Mouse (Mus musculus) kidney, postnatal 36 days (tissue): ENCODE measurements around the gene Slc7a8.

Experiments used
- DNase-seq, 2 experiments: peaks; one replicate each; pipeline ENCODE4 v3.0.0; 2021 to 2022; ENCODE audit warnings: mixed read lengths in 2 of 2

Slc7a8 gene

DNA sequence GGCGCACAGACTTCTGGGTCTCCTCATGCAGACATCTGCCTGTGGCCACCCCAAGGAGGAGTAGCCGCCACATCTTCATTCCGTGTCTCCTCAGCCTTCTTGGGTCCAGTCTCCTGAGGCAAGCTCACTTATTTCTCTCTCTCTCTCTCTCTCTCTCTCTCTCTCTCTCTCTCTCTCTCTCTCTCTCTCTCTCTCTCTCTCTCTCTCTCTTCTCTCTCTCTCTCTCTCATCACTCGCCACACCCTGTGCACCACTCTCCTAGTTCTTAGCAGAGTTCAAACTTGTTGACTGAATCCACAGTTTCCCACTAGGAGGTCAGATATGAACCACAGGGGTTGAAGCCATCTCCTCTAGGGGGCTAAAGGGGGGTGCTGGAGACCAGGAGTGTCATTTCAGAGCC, 83.0 kb downstream of the Slc7a8 start, which contains the start of gene Gm29776:
Gene Gm29776 (minus strand): TSS at position 101 of the 400 bp plus-strand sequence.
- DNase-seq, result no peak

DNA sequence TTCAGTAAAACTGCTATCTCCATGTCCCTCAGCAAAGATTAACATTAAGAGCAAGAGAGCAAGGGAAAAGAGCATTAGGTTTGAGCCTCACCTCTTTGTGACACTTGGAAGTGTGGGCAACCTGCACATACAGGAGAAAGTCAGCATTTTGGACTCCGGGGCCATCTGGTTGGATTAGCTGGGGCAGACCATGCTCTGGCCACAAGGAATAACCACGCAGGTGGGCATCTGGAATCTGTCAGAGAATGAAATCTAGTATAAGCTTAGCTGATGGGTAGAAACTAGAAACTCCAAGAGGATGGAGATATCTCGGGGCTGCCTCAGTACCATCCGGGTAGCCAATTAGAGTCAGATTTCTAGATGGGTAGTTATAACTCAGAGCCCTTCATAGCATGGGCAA, 85.0 kb downstream of the Slc7a8 start:
- DNase-seq, result no peak

DNA sequence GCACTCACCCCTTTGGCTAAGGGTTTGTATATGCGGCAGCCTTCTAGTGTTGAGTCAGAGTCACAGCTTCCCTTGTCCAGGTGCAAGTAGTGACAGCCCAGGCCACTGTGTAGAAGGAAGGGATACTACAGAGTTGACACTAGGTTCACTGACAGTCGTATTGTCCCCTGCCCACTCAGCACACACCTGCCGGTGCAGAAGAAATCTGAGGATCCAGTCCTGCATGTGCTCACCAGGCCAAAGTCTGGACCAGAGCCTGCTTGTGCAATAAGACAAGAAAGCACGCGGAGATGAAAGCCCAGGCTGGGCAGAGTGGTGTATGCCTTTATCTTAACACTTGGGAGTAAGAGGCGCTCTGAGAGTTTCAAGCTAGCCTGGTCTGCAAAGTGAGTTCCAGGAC, 86.7 kb downstream of the Slc7a8 start:
- DNase-seq, result no peak

DNA sequence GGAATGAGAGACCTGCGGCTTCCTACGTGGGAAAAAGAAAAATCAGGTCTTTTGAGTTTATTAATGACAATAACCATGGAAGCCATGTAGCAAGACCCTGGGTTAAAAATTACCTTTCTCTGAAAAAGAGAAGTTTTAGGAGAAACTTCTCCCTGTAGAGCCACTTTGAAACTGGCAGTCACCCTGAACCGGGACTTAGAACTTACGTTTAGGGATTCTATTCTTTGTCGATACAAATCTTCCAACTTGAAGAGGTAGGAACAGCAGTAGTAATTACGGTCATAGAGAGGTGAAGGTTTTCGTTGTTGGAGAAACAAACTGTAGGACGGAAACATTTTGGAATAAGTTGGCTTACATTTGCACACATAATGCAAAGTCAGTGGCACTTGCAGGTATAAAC, 94.5 kb downstream of the Slc7a8 start:
- DNase-seq, result no peak

DNA sequence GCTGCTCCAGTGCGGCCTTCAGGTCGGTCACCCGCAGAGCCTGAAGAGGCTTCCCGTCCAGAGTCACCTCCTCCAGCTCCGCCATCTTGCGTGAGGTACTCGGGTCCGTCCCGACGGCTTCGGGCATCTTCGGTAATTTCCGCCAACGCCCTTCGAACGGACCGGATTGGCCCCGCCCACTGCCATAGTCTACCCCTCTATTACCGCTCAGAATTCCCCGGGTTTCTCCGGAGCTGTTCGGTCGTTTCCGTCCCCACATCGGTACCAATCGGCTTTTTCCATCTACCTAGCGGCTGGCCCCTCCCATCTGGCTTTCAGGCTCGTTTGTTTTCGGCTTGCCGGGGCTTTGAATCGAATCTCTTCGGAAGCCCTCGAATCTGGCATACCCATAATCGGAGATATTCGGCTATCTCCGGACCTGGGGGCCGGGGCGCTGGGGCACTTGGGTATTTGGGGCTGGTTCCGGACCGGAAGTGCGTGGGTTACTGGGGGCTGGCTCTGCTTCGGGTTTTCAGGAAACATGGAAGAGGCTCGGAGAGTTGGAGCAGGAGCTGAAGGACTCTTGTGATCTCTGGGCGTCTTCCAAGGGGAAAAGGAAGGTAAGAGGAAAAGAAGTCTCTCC, 95.1 kb downstream of the Slc7a8 start, which contains the start of gene Acin1:
Gene Acin1 (minus strand): TSS at position 410 of the 622 bp plus-strand sequence.
- DNase-seq, result peak; percentile 100

DNA sequence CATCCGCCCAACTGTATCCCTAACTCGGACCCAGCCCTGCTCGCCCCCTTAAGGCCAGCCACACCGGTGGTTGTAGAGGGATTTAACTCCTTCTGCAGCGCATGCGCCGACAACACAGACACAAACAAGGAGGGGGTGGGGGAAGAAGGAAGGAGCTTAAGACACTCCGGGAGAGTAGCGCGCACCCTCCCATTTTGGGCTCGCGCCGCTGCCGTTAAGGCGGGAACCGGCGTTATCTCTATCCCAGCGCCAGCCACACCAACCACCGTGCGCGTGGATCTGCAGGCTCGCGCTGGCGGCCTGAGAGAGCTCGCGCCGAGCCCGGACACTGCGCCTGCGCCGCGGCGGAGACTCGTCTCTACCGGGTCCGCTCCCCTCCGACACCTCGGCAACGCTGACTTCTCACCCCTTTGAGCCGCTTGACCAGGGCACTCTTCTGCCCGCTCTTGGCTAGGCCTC, 95.7 kb downstream of the Slc7a8 start, which contains the start of gene 1700123O20Rik:
Gene 1700123O20Rik (plus strand): TSS at position 154 of the 459 bp plus-strand sequence.
- peak in 1 of 2 experiments; percentile 82 for DNase-seq

- no peak for DNase-seq
Observed at GRCm38 (mm10) chr14:54685471-54685870, 96.3 kb downstream of the Slc7a8 start.

DNA sequence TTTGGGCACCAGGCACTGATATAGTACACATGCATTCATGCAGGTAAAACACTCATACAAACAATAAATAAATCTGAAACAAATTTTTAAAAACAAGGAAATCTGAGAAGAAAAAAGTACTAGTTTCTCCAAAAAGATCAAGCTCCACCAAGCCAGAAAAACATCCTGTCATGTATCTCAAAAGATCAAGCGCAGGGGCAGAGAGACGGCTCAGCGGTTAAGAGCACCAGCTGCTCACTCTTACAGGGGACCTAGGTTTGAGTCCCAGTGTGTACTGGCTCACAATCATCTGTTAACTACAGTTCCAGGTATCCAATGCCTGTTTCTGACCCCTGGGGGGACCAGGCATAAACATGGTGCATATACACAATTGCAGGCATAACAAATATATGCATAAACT, 99.3 kb downstream of the Slc7a8 start:
- DNase-seq, result no peak

DNA sequence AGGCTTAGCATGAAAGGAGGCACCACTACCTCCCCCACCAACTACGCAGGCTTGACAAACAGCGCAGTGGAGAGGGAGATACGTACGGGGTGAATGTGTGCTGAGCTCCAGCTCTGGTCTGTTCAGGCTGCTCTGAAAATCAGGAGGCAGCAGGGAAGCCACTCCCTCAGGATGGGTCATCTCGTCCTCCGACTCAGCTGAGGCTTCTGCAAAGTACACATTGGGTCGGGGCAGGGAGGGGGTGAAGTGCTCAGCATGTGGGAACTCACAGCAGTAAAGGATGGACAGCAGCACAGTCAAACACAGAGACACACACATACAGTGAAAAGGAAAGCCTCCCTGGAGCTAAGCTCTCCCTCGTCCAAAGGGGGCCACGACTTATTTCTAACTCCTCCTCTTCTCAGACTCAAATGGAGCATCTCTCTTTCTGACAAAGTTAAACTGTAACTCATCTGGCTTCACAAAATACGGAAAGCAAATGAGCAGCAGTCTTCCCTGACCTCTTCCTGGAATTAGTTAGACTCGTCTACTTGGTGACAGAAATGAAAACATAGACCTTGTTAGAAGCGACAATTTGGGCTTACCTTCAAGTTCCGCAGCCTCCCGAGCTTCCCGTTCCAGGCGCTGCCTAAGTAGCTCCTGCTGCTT, 103.0 kb downstream of the Slc7a8 start:
- DNase-seq, result peak in 1 of 2 experiments; percentile 17

DNA sequence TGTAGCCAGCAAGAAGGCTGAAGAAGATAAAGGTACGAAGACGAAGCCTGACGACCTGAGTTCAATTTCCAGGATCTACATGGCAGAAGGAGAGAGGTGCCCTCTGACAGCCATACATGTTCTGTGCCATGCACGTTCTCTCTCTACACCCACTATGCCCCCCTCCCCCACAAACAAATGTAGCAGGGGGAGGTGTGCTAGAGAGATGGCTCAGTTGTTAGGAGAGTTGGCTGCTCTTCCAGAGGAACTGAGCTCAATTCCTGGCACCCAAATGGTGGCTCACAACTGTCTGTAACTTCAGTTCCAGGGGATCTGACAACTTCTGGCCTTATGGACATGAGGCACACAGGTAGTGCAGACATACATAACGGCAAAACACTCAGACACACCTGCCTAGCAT, 105.5 kb downstream of the Slc7a8 start:
- DNase-seq, result no peak

DNA sequence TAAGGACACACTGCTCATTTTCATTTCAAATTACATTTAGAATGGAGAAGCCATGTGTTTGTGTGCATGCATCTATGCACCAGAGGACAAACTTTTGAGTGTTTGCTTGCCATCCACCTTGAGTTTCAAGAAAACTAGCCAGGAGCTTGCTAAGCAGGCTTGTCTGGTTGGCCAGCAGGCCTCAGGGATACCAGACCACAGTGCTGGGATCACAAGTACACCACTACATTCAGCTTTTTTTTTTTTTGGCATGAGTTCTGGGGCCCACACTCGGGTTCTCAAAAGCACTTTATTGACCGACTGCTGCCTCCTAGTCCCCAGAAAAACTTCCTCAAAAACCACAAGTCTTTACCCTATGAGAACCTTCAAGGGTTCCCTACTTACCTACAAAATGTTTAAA, 107.4 kb downstream of the Slc7a8 start:
- no peak for DNase-seq
